Mouse (Mus musculus) T-helper 1 cell (primary cell): ENCODE data around the gene Trim34b.
"Not testable (repeated sequence)": the region's sequence is repeated elsewhere in the genome, so short reads cannot be mapped to it uniquely, and the experiment has no call there.

Source experiments
- in situ Hi-C: fragments of 300-600 bp; cut with MboI, MseI; formaldehyde crosslinking; loops from one replicate; pipeline ENCODE4 v1.15.1; 2025; ENCODE audit warnings: high pct_unique_total_duplicates

Trim34b gene

GRCm38 (mm10) chr7:104329171-104329570 is at the start of gene Trim34b:
Gene Trim34b (plus strand): TSS chr7:104329471.
- in situ Hi-C loops = not testable (repeated sequence)

- in situ Hi-C loops = not testable (repeated sequence)
Observed at GRCm38 (mm10) chr7:104287576-104288443, 41.5 kb upstream of the Trim34b start, which contains the start of gene Trim5. Gene Trim5 (minus strand): TSS chr7:104288094.

- in situ Hi-C loops = no loop called here
Observed at GRCm38 (mm10) chr7:104290641-104291040, 38.6 kb upstream of the Trim34b start.

GRCm38 (mm10) chr7:104291638-104292400 is 37.5 kb upstream of the Trim34b start:
- in situ Hi-C loops = no loop called here

GRCm38 (mm10) chr7:104314796-104315353 is 14.4 kb upstream of the Trim34b start:
- in situ Hi-C loops = no loop called here

GRCm38 (mm10) chr7:104315369-104316080 is 13.7 kb upstream of the Trim34b start, which contains the start of gene Trim12a:
Gene Trim12a (minus strand): TSS chr7:104315466.
- in situ Hi-C loops = not testable (repeated sequence)

- in situ Hi-C loops = loop anchor here (5.0 kb wide), 1 partner anchor 35 kb away; no protein-coding TSS in a partner anchor
Observed at GRCm38 (mm10) chr7:104322028-104322427, 7.2 kb upstream of the Trim34b start.

- in situ Hi-C loops = not testable (repeated sequence)
Observed at GRCm38 (mm10) chr7:104335547-104335946, 6.3 kb downstream of the Trim34b start.

GRCm38 (mm10) chr7:104340744-104341143 is 11.5 kb downstream of the Trim34b start:
- in situ Hi-C loops = not testable (repeated sequence)

GRCm38 (mm10) chr7:104348043-104348442 is 18.8 kb downstream of the Trim34b start:
- in situ Hi-C loops = not testable (repeated sequence)

GRCm38 (mm10) chr7:104352717-104353599 is 23.7 kb downstream of the Trim34b start, which contains the start of gene Trim12c:
Gene Trim12c (minus strand): TSS chr7:104353362.
- in situ Hi-C loops = no loop called here

- in situ Hi-C loops = no loop called here
Observed at GRCm38 (mm10) chr7:104353600-104353967, 24.3 kb downstream of the Trim34b start.

GRCm38 (mm10) chr7:104366339-104366738 is 37.1 kb downstream of the Trim34b start:
- in situ Hi-C loops = no loop called here

GRCm38 (mm10) chr7:104369736-104370414 is 40.6 kb downstream of the Trim34b start, which contains the start of gene Trim30b:
Gene Trim30b (minus strand): TSS chr7:104369884.
- in situ Hi-C loops = loop anchor here (5.0 kb wide), 1 partner anchor 232 kb away; the partner anchor contains the start of gene Olfr655
